Comparison of ENCODE assay signal across 7 mouse cellular contexts in the genomic region with DNA sequence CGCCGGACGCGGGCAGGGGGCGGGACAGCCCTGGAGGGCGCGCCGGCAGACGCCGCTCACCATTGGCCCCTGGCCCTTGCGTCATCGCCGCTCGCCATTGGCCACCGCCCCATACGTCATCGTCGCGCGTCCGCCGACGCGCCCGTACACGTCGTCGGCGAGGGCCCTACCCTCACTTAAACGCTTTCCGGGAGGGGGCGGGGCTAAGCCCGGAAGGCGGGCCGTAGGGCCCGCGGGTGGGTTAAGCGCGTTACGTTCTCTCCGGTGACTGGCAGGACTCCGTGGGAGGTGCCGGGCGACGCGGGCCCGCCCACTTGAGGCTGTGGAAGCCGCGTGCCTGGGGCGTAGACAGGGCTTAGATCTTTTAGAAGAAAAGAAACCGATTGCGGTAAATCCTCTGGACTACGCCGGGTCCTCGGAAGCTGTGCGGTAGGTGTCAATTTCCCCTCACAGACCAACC. TPM values are rescaled to one million over a fixed set of nuclear protein-coding genes. Genes with fewer than 3 reads are reported as not detected.
A peak's percentile ranks its signal among the peaks of the same experiment; 100 is the strongest.
DNase-seq lines count a peak whose midpoint lies in the region; ATAC-seq lines count a peak whose summit lies in the region.

No protein-coding gene starts in this region.

- H3K27ac ChIP-seq in intestine, embryonic 16.5 days (ENCODE audit: low read length), result peak overlapping the region; percentile 90
- no peak overlapping the region for H3K27ac ChIP-seq in midbrain, embryonic 11.5 days (ENCODE audit: low read depth, low read length)

- H3K36me3 ChIP-seq in intestine, embryonic 16.5 days (ENCODE audit: control insufficient read depth, insufficient read depth, low read length), result peaks cover 17% of the 10 kb centered on the region
- H3K36me3 ChIP-seq in midbrain, embryonic 11.5 days (ENCODE audit: control insufficient read depth, insufficient read depth, low read length), result peaks cover 8% of the 10 kb centered on the region

- peak; percentile 96 for ATAC-seq in intestine, embryonic 16.5 days
- peak; percentile 97 for ATAC-seq in midbrain, embryonic 11.5 days (ENCODE audit: low FRiP score)

- peak; percentile 99 for DNase-seq in adrenal gland, adult 8-10 months
- DNase-seq in embryo, embryonic 9.5 days (ENCODE audit: extremely low spot score), result peak; percentile 99
- DNase-seq in gastrocnemius, postnatal 4 days (ENCODE audit: low spot score in 2 of 2), result peak; percentile 99 to 100
- DNase-seq in left cerebral cortex, postnatal 36 days (ENCODE audit: low spot score in 2 of 2), result peak; percentile 99 to 100
- peak; percentile 100 for DNase-seq in midbrain, embryonic 11.5 days (ENCODE audit: low spot score, missing footprints)
- DNase-seq in skeletal muscle tissue, adult 2 months (ENCODE audit: low read depth, low spot score), result peak; percentile 100

- intact Hi-C loops in left cerebral cortex, postnatal 36 days (cut with DNase I), result loop anchor here (1.0 kb wide), 1 partner anchor 56 kb away; the partner anchor contains the start of gene Med26

- H3K27me3 ChIP-seq in intestine, embryonic 16.5 days (replicated peaks; ENCODE audit: control insufficient read depth, insufficient read depth, low read length), result no peaks in the 10 kb centered on the region
- no peaks in the 10 kb centered on the region for H3K27me3 ChIP-seq in midbrain, embryonic 11.5 days (ENCODE audit: control insufficient read depth, insufficient read depth, low read length)

- peaks cover 30% of the 10 kb centered on the region for H3K4me1 ChIP-seq in intestine, embryonic 16.5 days (ENCODE audit: control insufficient read depth, insufficient read depth, low read length)
- H3K4me1 ChIP-seq in midbrain, embryonic 11.5 days (ENCODE audit: control insufficient read depth, insufficient read depth, low read length), result peaks cover 18% of the 10 kb centered on the region

- under 1% methylated on average over 49 of the region's 56 CpGs for WGBS in intestine, embryonic 16.5 days
- WGBS in midbrain, embryonic 11.5 days, result under 1% methylated on average over 51 of the region's 56 CpGs

- H3K4me2 ChIP-seq in intestine, embryonic 16.5 days (ENCODE audit: low read depth, low read length), result peak overlapping the region; percentile 85
- peak overlapping the region; percentile 96 for H3K4me2 ChIP-seq in midbrain, embryonic 11.5 days

- peak overlapping the region; percentile 97 for H3K4me3 ChIP-seq in intestine, embryonic 16.5 days (ENCODE audit: low read length)
- H3K4me3 ChIP-seq in midbrain, embryonic 11.5 days (ENCODE audit: low read depth, low read length), result peak overlapping the region; percentile 91

- no peaks in the 10 kb centered on the region for H3K9me3 ChIP-seq in intestine, embryonic 16.5 days (ENCODE audit: control insufficient read depth, low read length)
- no peaks in the 10 kb centered on the region for H3K9me3 ChIP-seq in midbrain, embryonic 11.5 days (ENCODE audit: control insufficient read depth, low read length)

- peak overlapping the region; percentile 93 for H3K9ac ChIP-seq in intestine, embryonic 16.5 days (ENCODE audit: low read depth, low read length)
- H3K9ac ChIP-seq in midbrain, embryonic 11.5 days (ENCODE audit: low read length), result peak overlapping the region; percentile 79

RNA-seq across cellular contexts. Expression of gene Slc35e1, which starts 0.2 kb away (rescaled TPM):
- 10 to 100 TPM; 31.1 to 40.8 (median 35.2) TPM for total RNA-seq in adrenal gland, adult 8-10 months (2022)
- total RNA-seq in gastrocnemius, postnatal 4 days (2021), result 10 to 100 TPM; 24.5 to 28.3 TPM
- 7.9 and 8.2 TPM in 2 replicates for polyA plus RNA-seq in intestine, embryonic 16.5 days (2015; fragmentation: Nextera tagmentation; extraction: Ambion mirVana)
- total RNA-seq in left cerebral cortex, postnatal 36 days (2021), result 10 to 100 TPM; 50.9 to 53.5 TPM
- 10.9 and 13.4 TPM in 2 replicates for polyA plus RNA-seq in midbrain, embryonic 11.5 days (2014; fragmentation: Nextera tagmentation; extraction: Ambion mirVana)

RNA-seq across cellular contexts. Expression of gene Cherp, which starts 17.6 kb away (rescaled TPM):
- total RNA-seq in adrenal gland, adult 8-10 months (2022), result 10 to 100 TPM; 54.8 to 84.1 (median 67.7) TPM
- total RNA-seq in gastrocnemius, postnatal 4 days (2021), result 10 to 100 TPM; 47.7 to 60.6 TPM
- 46.0 and 47.9 TPM in 2 replicates for polyA plus RNA-seq in intestine, embryonic 16.5 days (2015; fragmentation: Nextera tagmentation; extraction: Ambion mirVana)
- 10 to 100 TPM; 59.7 to 76.4 TPM for total RNA-seq in left cerebral cortex, postnatal 36 days (2021)
- 57.7 and 62.6 TPM in 2 replicates for polyA plus RNA-seq in midbrain, embryonic 11.5 days (2014; fragmentation: Nextera tagmentation; extraction: Ambion mirVana)

RNA-seq across cellular contexts. Expression of gene 1700030K09Rik, which starts 49.0 kb away (rescaled TPM):
- 10 to 100 TPM in 2 of 4 experiments, 1 to 10 TPM in 2; 7.5 to 10.9 (median 9.4) TPM for total RNA-seq in adrenal gland, adult 8-10 months (2022)
- total RNA-seq in gastrocnemius, postnatal 4 days (2021), result 1 to 10 TPM; 6.3 to 6.5 TPM
- polyA plus RNA-seq in intestine, embryonic 16.5 days (2015; fragmentation: Nextera tagmentation; extraction: Ambion mirVana), result 10.7 and 11.5 TPM in 2 replicates
- total RNA-seq in left cerebral cortex, postnatal 36 days (2021), result 10 to 100 TPM; 10.3 to 15.1 TPM
- polyA plus RNA-seq in midbrain, embryonic 11.5 days (2014; fragmentation: Nextera tagmentation; extraction: Ambion mirVana), result 11.6 and 13.5 TPM in 2 replicates

RNA-seq across cellular contexts. Expression of gene Calr3, which starts 49.0 kb away (rescaled TPM):
- 1 to 10 TPM; 3.0 to 3.8 (median 3.6) TPM for total RNA-seq in adrenal gland, adult 8-10 months (2022)
- total RNA-seq in gastrocnemius, postnatal 4 days (2021), result 1 to 10 TPM; 1.3 to 2.0 TPM
- 1.4 and 1.5 TPM in 2 replicates for polyA plus RNA-seq in intestine, embryonic 16.5 days (2015; fragmentation: Nextera tagmentation; extraction: Ambion mirVana)
- total RNA-seq in left cerebral cortex, postnatal 36 days (2021), result under 1 TPM; 0.61 to 0.81 TPM
- polyA plus RNA-seq in midbrain, embryonic 11.5 days (2014; fragmentation: Nextera tagmentation; extraction: Ambion mirVana), result 0.71 and 0.76 TPM in 2 replicates

RNA-seq across cellular contexts. Expression of gene Med26, which starts 55.4 kb away (rescaled TPM):
- total RNA-seq in adrenal gland, adult 8-10 months (2022), result 1 to 10 TPM; 8.4 to 9.7 (median 9.2) TPM
- 1 to 10 TPM; 9.4 to 9.8 TPM for total RNA-seq in gastrocnemius, postnatal 4 days (2021)
- polyA plus RNA-seq in intestine, embryonic 16.5 days (2015; fragmentation: Nextera tagmentation; extraction: Ambion mirVana), result 13.5 and 14.2 TPM in 2 replicates
- 10 to 100 TPM in 1 of 2 experiments, 1 to 10 TPM in 1; 9.6 to 10.7 TPM for total RNA-seq in left cerebral cortex, postnatal 36 days (2021)
- 11.0 and 13.6 TPM in 2 replicates for polyA plus RNA-seq in midbrain, embryonic 11.5 days (2014; fragmentation: Nextera tagmentation; extraction: Ambion mirVana)
